Mouse (Mus musculus) bone marrow macrophage, adult 2 months (primary cell): ENCODE data around the gene Rsbn1l.

Source experiments
- CTCF ChIP-seq: IDR thresholded peaks from 2 replicates; pipeline ENCODE4 v1.5.1; 2012; ENCODE audit warnings: low read depth, mild to moderate bottlenecking, low read length, moderate library complexity
- POLR2A ChIP-seq: IDR thresholded peaks from 2 replicates; pipeline ENCODE4 v1.6.1; 2012; ENCODE audit warnings: mild to moderate bottlenecking, low read depth, low read length, borderline replicate concordance

- TF ChIP-seq CTCF = no peak
- TF ChIP-seq POLR2A = no peak
These were observed 44.5 kb downstream of the Rsbn1l start for GRCm38 (mm10) chr5:20911741-20912140.
